Comparison of ENCODE assay signal across 9 mouse cellular contexts in the genomic region with DNA sequence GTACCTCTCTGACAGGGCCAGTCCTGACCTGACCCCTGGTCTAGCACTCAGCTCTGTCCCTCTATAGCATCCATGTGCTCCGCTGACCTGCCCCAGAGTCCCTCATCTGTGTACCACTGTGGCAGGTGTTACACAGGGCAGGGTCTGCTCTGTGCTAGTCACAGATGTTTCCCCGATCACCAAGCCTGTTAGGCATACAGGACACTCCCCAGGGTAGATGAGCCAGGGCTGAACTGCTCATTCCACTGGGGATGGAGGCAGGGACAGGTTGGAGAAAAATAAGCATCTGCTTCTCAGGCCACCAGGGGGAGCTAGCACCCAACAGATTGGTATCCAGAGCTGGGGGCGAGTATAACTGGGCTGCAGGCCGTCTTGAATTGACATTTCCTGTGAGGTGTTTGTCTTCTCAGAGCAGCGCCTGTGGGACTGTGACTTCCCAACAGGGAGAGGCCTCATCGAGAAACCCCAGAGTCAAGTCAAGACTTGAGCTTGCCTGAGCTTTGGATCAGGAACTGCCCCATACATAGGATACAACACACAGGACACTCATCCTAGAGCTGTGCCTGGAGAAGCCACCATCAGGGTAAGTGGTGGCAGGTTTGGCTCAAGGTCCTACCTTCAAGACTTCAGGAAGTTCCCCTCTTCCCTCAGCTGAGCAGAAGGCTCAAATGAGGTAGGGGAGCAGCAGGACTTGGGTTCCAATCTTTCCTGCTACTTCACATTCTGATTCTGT. TPM values are rescaled to one million over a fixed set of nuclear protein-coding genes. Genes with fewer than 3 reads are reported as not detected.
DNase-seq lines count a peak whose midpoint lies in the region; ATAC-seq and TF ChIP-seq lines count a peak whose summit lies in the region.
"Had no signal": no experiment of that assay in that cellular context is flagged by ENCODE, and none has a peak within 500 bp of the region (broad histone marks: within the 10 kb centered on the region; RNA-seq: fewer than 3 reads in every experiment).

No protein-coding gene starts in this region.

- H3K27me3 ChIP-seq in forebrain, postnatal 0 days (ENCODE audit: insufficient read depth, low read length), result no peaks in the 10 kb centered on the region
- H3K27me3 ChIP-seq in hindbrain, embryonic 12.5 days, result 0 out of 2 replicates have a peak, but pooled peaks cover 18% of the 10 kb centered on the region

- H3K4me1 ChIP-seq in forebrain, postnatal 0 days (ENCODE audit: insufficient read depth), result no peaks in the 10 kb centered on the region
- no peaks in the 10 kb centered on the region for H3K4me1 ChIP-seq in hindbrain, embryonic 12.5 days

- no peak overlapping the region for H3K4me2 ChIP-seq in forebrain, postnatal 0 days (ENCODE audit: low read depth)
- no peak overlapping the region for H3K4me2 ChIP-seq in hindbrain, embryonic 12.5 days (replicated peaks)
- H3K4me2 ChIP-seq: limb, embryonic 15.5 days had no signal

- H3K4me3 ChIP-seq in forebrain, postnatal 0 days (ENCODE audit: low read depth, low read length), result no peak overlapping the region
- H3K4me3 ChIP-seq in hindbrain, embryonic 12.5 days, result no peak overlapping the region
- H3K4me3 ChIP-seq: limb, embryonic 15.5 days had no signal

- H3K27ac ChIP-seq in forebrain, postnatal 0 days (ENCODE audit: low read depth, low read length), result no peak overlapping the region
- H3K27ac ChIP-seq in hindbrain, embryonic 12.5 days, result no peak overlapping the region
- H3K27ac ChIP-seq: limb, embryonic 15.5 days had no signal

- TF ChIP-seq CTCF in forebrain, postnatal 0 days (IDR thresholded peaks at IDR 0.05; ENCODE audit: low read depth), result peak; percentile 96

- no peaks in the 10 kb centered on the region for H3K9me3 ChIP-seq in forebrain, postnatal 0 days (ENCODE audit: low read length)
- H3K9me3 ChIP-seq in hindbrain, embryonic 12.5 days (replicated peaks), result no peaks in the 10 kb centered on the region
- H3K9me3 ChIP-seq: limb, embryonic 15.5 days had no signal

- ATAC-seq in forebrain, postnatal 0 days, result peak; percentile 85
- peak; percentile 71 for ATAC-seq in hindbrain, embryonic 12.5 days (ENCODE audit: low FRiP score)

- DNase-seq in Muller cell, postnatal 12 days (ENCODE audit: inconsistent ontology term), result peak; percentile 71
- DNase-seq in cerebellum, adult 18-20 months, result peak; percentile 79 to 80
- peak; percentile 87 for DNase-seq in forebrain, postnatal 0 days
- DNase-seq in layer of hippocampus, postnatal 25 days (ENCODE audit: extremely low spot score in 1 of 2, low spot score in 1 of 2), result peak; percentile 81 to 95
- peak; percentile 89 for DNase-seq in lung, postnatal 14 days
- DNase-seq in retina, postnatal 1 day, result peak; percentile 85
- DNase-seq in thymus, postnatal 4 days, result peak; percentile 87

- H3K9ac ChIP-seq in forebrain, postnatal 0 days, result no peak overlapping the region
- no peak overlapping the region for H3K9ac ChIP-seq in hindbrain, embryonic 12.5 days
- H3K9ac ChIP-seq: limb, embryonic 15.5 days had no signal

- peaks cover 62% of the 10 kb centered on the region for H3K36me3 ChIP-seq in forebrain, postnatal 0 days (ENCODE audit: insufficient read depth)
- 0 out of 2 replicates have a peak, but pooled peaks cover 3% of the 10 kb centered on the region for H3K36me3 ChIP-seq in hindbrain, embryonic 12.5 days

- WGBS in forebrain, postnatal 0 days, result 23% methylated on average over 6 of the region's 6 CpGs
- 21% methylated on average over 6 of the region's 6 CpGs for WGBS in hindbrain, embryonic 12.5 days

RNA-seq across cellular contexts. Expression of a gene that starts 17.9 kb away (rescaled TPM):
- 0.54 and 0.81 TPM in 2 replicates for total RNA-seq in forebrain, postnatal 0 days (2014; rRNA removed)
- 0.20 and 0.47 TPM in 2 replicates for polyA plus RNA-seq in forebrain, postnatal 0 days (2015; fragmentation: Nextera tagmentation; extraction: Ambion mirVana)
- polyA plus RNA-seq in hindbrain, embryonic 12.5 days (2016; fragmentation: Nextera tagmentation; extraction: Ambion mirVana), result 1.3 and 1.9 TPM in 2 replicates
- 10 to 100 TPM; 30.5 to 32.4 TPM for total RNA-seq in layer of hippocampus, postnatal 25 days (2021)

RNA-seq across cellular contexts. Expression of a gene that starts 46.2 kb away (rescaled TPM):
- total RNA-seq in forebrain, postnatal 0 days (2014; rRNA removed), result 17.4 and 21.8 TPM in 2 replicates
- polyA plus RNA-seq in forebrain, postnatal 0 days (2015; fragmentation: Nextera tagmentation; extraction: Ambion mirVana), result 8.2 and 11.2 TPM in 2 replicates
- polyA plus RNA-seq in hindbrain, embryonic 12.5 days (2016; fragmentation: Nextera tagmentation; extraction: Ambion mirVana), result 4.9 and 5.1 TPM in 2 replicates
- 100 to 1,000 TPM; 121 to 142 TPM for total RNA-seq in layer of hippocampus, postnatal 25 days (2021)

RNA-seq across cellular contexts. Expression of a gene that starts 54.5 kb away (rescaled TPM):
- 23.4 and 24.6 TPM in 2 replicates for total RNA-seq in forebrain, postnatal 0 days (2014; rRNA removed)
- polyA plus RNA-seq in forebrain, postnatal 0 days (2015; fragmentation: Nextera tagmentation; extraction: Ambion mirVana), result 28.7 and 30.8 TPM in 2 replicates
- polyA plus RNA-seq in hindbrain, embryonic 12.5 days (2016; fragmentation: Nextera tagmentation; extraction: Ambion mirVana), result 60.3 and 62.4 TPM in 2 replicates
- 1 to 10 TPM; 9.1 to 9.4 TPM for total RNA-seq in layer of hippocampus, postnatal 25 days (2021)

RNA-seq across cellular contexts. Expression of a gene that starts 54.6 kb away (rescaled TPM):
- total RNA-seq in forebrain, postnatal 0 days (2014; rRNA removed), result 102 and 135 TPM in 2 replicates
- 310 and 398 TPM in 2 replicates for polyA plus RNA-seq in forebrain, postnatal 0 days (2015; fragmentation: Nextera tagmentation; extraction: Ambion mirVana)
- 313 and 342 TPM in 2 replicates for polyA plus RNA-seq in hindbrain, embryonic 12.5 days (2016; fragmentation: Nextera tagmentation; extraction: Ambion mirVana)
- 10 to 100 TPM; 84.3 to 92.4 TPM for total RNA-seq in layer of hippocampus, postnatal 25 days (2021)

Comparison
In these comparisons a context has a peak if more than half of its experiments do, and no peak if none do; other contexts are left out.
1. RNA of a gene that starts 17.9 kb away (total RNA-seq): 30.5 to 32.4 TPM in layer of hippocampus, postnatal 25 days; 0.54 to 0.81 TPM in forebrain, postnatal 0 days; every median in the first group is over 10 times any median in the second.
2. Peak in every context shown above with its lines, with median percentiles within 50 percentile points of each other: DNase-seq.